Mouse (Mus musculus) lung, postnatal 25 days (tissue): ENCODE results near the gene Gusb.
A peak's percentile ranks its signal among the peaks of the same experiment; 100 is the strongest.

ENCODE experiments used
- DNase-seq: peaks from one replicate; pipeline ENCODE4 v3.0.0; 2022; ENCODE audit warnings: low spot score

Gusb gene

GRCm38 (mm10) chr5:129974866-129975311 lies 28.0 kb downstream of the Gusb start:
- no peak for DNase-seq

DNA sequence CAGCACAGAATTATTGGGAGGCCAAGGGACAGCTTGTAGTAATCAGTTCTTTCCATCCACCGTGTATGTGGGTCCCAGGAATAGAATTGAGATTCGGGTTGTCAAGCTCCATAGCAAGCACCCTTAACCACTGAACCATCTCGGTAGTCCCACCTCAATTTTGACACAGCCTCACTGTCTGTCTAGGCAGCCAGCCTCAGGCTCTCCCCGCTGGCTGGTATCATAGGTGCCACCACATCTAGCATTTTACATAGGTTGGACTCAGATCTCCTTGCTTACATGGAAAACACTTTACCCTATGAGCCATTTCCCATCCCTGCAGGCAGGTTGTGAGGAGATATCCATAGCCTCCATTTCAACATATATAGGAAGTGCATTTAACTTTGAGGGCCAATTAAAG lies 28.5 kb downstream of the Gusb start:
- no peak for DNase-seq

- DNase-seq, result no peak
Observed at GRCm38 (mm10) chr5:129971491-129971890, 31.4 kb downstream of the Gusb start.

GRCm38 (mm10) chr5:129968417-129968816 lies 34.4 kb downstream of the Gusb start:
- no peak for DNase-seq

GRCm38 (mm10) chr5:129966448-129966847 lies 36.4 kb downstream of the Gusb start:
- no peak for DNase-seq

DNA sequence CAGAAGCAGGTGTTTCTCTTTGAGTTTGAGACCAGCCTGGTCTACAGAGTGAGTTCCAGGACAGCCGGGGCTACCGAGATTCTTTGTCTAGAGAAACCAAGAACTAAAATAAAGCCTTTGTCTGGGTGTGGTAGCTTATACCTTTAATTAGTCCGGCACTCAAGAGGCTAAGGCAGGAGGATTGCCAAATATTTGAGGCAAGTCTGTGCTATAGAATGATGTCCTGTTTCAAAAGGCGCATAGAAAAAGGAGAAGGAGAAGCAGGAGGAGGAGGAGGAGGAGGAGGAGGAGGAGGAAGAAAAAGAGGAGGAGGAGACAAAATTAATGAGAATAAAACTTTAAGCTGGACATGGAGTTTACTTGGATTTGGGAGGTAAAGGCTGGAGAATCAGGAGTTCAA lies 39.6 kb downstream of the Gusb start:
- DNase-seq, result peak; percentile 17

DNA sequence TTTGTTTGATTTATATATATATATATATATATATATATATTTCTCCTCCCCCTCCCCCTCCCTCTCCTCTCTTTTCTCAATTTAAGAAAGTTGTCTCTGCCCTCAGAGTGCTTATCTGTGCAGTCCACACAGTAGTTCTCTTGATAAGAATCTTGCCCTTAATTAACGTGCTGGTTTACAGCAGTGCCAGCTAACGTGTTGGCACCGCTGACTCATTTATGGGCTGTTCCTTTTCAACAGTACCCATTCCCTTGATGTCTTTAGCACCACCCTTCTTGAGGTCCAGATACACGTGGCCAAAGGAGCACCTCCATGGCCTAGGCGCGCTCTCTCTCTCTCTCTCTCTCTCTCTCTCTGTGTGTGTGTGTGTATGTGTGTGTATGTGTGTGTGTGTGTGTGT lies 47.1 kb downstream of the Gusb start:
- DNase-seq, result no peak

DNA sequence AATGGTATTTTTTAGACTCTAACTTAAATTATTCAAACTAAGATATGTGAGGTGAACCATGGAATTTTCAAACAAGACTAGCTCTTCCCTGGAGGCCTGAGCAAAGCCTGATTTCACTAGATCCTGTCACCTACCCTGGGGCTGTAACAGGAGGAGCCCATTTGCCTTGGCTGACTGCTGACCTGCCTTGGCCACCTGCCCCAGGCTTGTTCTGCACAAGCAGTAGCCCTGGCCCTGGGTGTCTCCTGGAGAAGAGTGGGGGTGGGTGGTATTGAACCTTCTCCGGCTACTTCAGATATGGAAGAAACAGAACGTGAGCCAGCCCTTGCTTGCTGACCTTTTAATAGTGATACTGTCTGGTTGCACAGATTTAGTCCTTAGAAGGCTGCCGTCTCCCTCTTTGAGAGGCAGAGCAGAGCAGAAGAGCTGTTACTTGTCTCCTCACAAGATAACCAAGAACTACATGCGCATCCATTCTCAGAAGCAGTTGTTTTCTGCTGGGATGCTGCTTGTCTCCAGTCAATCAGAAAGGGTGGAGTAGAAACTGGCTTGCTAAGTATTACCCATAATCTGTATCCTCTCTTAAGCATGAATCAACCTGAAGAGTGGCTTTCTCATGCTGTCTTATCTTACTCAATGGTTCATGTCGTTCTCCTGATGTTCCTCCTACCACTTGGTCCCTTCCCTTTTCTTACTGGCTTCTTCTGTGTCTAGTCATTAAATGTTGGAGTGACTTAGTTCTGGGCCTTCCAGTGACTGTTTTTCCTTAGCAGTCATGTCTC lies 48.2 kb downstream of the Gusb start:
- DNase-seq, result no peak

DNA sequence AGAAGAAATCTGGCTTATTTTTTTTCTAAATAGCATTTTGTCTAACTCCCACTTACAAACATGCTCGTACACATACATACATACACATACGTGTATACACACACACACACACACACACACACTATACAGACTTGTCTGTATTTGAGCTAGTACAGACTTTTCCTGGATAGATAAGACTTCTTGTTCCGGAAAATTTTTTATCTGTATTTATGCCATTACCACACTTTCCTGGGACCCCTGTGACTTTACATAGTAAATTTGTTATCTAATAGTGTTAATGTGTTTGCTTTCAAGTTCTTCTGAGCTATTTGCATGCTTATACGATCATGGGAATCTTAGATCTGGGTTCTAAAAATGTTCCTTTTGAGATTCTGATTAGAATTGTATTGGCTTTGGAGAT lies 50.7 kb downstream of the Gusb start:
- no peak for DNase-seq

- DNase-seq, result no peak
Observed at GRCm38 (mm10) chr5:129947528-129948033, 55.3 kb downstream of the Gusb start.

DNA sequence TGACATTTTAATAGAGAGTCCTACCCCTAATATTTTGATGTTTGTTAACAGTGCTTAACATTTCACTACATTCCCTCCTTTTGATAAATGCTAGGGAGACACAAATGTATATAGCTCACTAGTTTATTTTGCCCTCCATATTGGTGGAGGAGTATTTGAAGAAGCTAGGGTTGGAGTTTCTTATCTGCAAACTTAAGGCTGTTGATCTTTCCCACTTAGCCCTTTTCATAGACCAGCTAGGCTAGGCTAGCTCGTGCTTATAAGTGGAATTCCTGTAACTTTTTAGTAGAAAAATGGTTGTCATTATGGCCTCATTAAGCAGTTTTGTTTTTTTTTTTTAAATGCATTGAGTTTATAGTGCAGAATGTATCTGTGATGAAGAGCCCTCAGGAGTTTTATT lies 59.4 kb downstream of the Gusb start:
- DNase-seq, result no peak

DNA sequence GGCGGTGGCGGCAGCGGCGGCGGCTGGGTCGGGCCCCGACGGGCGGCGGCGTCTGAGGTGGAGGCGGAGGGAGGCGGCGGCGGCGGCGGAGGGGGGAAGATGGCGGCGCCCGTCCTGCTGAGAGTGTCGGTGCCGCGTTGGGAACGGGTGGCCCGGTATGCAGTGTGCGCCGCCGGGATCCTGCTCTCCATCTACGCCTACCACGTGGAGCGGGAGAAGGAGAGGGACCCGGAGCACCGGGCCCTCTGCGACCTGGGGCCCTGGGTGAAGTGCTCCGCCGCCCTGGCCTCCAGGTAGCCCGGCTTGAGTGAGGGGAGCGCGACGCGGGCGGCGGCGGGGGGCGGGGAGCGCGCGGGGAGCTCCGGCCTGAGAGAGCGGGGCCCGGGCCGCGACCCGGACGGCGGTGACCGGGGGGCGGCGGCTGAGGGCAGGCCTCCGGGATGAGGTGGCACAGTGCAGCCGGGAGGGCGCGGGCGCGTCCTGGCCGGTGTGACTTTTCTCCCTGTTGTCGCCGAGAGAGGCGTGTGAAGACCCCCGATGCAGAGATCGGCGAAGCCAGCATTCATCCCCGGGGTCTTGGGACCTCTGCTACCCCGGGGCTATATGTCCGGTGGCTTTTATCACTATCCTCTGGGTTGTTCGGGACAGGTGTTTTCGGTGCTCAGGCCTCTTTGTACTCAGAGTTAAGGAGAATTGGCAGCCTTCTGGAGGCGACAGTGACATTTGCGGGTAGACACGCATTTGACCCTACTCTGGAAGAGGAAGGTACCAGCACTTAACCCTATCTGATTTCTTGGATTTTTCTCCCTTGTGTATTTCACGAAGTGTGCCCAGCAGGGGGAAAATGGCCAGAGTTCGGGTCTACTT lies 60.5 kb downstream of the Gusb start:
- peak; percentile 16 for DNase-seq

- DNase-seq, result peak; percentile 98
Observed at GRCm38 (mm10) chr5:129941495-129942045, 61.3 kb downstream of the Gusb start, which contains the start of gene Vkorc1l1. Gene Vkorc1l1 (plus strand): TSS chr5:129941970.

GRCm38 (mm10) chr5:129940736-129941494 lies 61.9 kb downstream of the Gusb start:
- no peak for DNase-seq

DNA sequence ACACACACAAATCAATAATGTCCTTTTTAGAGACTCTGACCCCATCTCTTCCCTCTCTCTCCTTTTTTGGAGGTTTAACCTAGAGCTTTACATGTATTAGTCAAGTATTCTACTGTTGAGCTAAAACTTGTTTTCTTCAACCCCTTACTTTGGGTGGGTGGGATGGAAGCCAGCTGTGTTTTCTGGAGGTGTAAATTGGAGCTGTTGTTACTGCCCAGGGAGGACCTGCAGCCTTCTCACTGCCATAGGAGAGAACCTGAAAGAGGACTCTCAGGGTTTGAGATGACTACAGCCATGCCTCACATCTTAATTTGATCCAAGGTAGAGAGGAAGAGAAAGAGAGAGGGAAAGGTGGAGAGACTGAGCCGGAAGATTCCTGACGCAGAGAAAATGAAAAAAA lies 62.6 kb downstream of the Gusb start:
- no peak for DNase-seq
